Mouse (Mus musculus) 3T3-L1 (cell line): ENCODE measurements around the gene Zfp791.
"Not testable (repeated sequence)": the region's sequence is repeated elsewhere in the genome, so short reads cannot be mapped to it uniquely, and the experiment has no call there.

Experiments
- DNase-seq: peaks from one replicate; pipeline ENCODE4 v3.0.0-alpha.2; 2015; ENCODE audit warnings: low read depth, low spot score

Gene Zfp791

GRCm38 (mm10) chr8:85083108-85083813 is 39.6 kb downstream of the Zfp791 start, which contains the start of gene Man2b1:
Gene Man2b1 (plus strand): TSS chr8:85083270.
- peak; percentile 98 for DNase-seq

- not testable (repeated sequence) for DNase-seq
Measured at GRCm38 (mm10) chr8:85082169-85082568, 40.7 kb downstream of the Zfp791 start.

GRCm38 (mm10) chr8:85081216-85081555 is 41.7 kb downstream of the Zfp791 start, which contains the start of gene Wdr83:
Gene Wdr83 (minus strand): TSS chr8:85081306.
- peak; percentile 65 for DNase-seq

GRCm38 (mm10) chr8:85080532-85081215 is 42.2 kb downstream of the Zfp791 start, which contains the start of gene Wdr83os:
Gene Wdr83os (plus strand): TSS chr8:85080740.
- DNase-seq: peak; percentile 83

GRCm38 (mm10) chr8:85080214-85080531 is 42.7 kb downstream of the Zfp791 start:
- DNase-seq: no peak

- DNase-seq: peak; percentile 95
Measured at GRCm38 (mm10) chr8:85076993-85077392, 45.9 kb downstream of the Zfp791 start.

- DNase-seq: peak; percentile 73
Measured at GRCm38 (mm10) chr8:85076001-85076400, 46.9 kb downstream of the Zfp791 start.

GRCm38 (mm10) chr8:85074617-85075016 is 48.3 kb downstream of the Zfp791 start:
- no peak for DNase-seq

- no peak for DNase-seq
Measured at GRCm38 (mm10) chr8:85074167-85074566, 48.7 kb downstream of the Zfp791 start.

- no peak for DNase-seq
Measured at GRCm38 (mm10) chr8:85073041-85073612, 49.8 kb downstream of the Zfp791 start.

- peak; percentile 77 for DNase-seq
Measured at GRCm38 (mm10) chr8:85072364-85072929, 50.4 kb downstream of the Zfp791 start.

- peak; percentile 96 for DNase-seq
Measured at GRCm38 (mm10) chr8:85071514-85072281, 51.2 kb downstream of the Zfp791 start, which contains the start of gene Dhps. Gene Dhps (plus strand): TSS chr8:85071757.

GRCm38 (mm10) chr8:85071041-85071440 is 51.9 kb downstream of the Zfp791 start:
- peak; percentile 85 for DNase-seq

GRCm38 (mm10) chr8:85067982-85068381 is 54.9 kb downstream of the Zfp791 start, which contains the start of gene Gm5741:
Gene Gm5741 (minus strand): TSS chr8:85067982.
- DNase-seq: no peak

GRCm38 (mm10) chr8:85067155-85067554 is 55.7 kb downstream of the Zfp791 start:
- no peak for DNase-seq

- no peak for DNase-seq
Measured at GRCm38 (mm10) chr8:85065213-85065612, 57.7 kb downstream of the Zfp791 start.

- no peak for DNase-seq
Measured at GRCm38 (mm10) chr8:85062603-85063002, 60.3 kb downstream of the Zfp791 start.

GRCm38 (mm10) chr8:85059879-85060616 is 62.8 kb downstream of the Zfp791 start, which contains the start of gene Fbxw9:
Gene Fbxw9 (plus strand): TSS chr8:85060055.
- peak; percentile 97 for DNase-seq
